Mouse (Mus musculus) megakaryocyte, embryonic 14.5 days (primary cell): ENCODE data around the gene Crisp1.

Experiments
- FLI1 ChIP-seq: IDR thresholded peaks from 2 replicates; pipeline ENCODE4 v1.6.1; 2012; ENCODE audit warnings: low read length, inconsistent platforms, mixed read lengths
- GATA1 ChIP-seq: IDR thresholded peaks from 3 replicates; pipeline ENCODE4 v1.6.1; 2012; ENCODE audit warnings: mixed read lengths, low read length, inconsistent platforms, borderline replicate concordance

GRCm38 (mm10) chr17:40285435-40285834 is 33.6 kb downstream of the Crisp1 start:
- no peak for TF ChIP-seq GATA1
- no peak for TF ChIP-seq FLI1
